Mouse (Mus musculus): ENCODE measurements at regions not wholly inside any gene's neighbourhood (a gene's known extent, or its start where the extent isn't known, plus 50 kb on each side); places are given as distances from the start of the nearest gene placed in this dataset.

DNA sequence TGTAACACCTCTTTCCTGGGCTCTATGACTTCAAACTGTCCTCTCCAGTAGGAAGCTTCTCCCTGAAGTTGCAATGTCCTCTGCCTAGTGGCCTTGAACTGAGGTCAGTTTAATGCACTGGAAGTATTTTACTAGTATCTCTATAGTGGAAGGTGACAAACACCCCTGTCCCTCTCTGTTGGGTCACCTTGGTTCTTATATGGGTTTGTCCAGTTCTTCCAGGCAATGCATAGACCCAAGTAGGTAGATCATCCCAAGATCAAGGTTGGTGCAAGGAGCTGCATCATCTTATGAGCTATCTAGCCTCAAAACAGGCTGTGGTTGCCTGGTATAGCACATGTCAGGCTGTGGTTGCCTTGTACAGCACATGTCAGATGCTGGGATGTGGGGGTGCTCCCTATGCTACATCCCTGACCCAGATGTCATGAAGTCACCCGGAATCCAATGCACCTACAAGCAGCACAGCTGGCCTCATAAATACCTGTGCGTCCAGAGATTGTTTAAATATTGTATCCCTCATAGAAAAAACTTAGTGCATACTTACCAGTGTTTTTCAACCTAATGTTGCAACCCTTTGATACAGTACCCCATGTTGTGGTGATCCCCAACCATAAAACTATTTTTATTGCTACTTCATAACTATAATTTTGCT lies 88.4 kb upstream of the Cpm start:
- TF ChIP-seq CTCF (conservative IDR thresholded peaks at IDR 0.05; ENCODE audit: insufficient read depth, insufficient read length, low read depth, low read length) (no peak), POLR2A (IDR thresholded peaks at IDR 0.05; ENCODE audit: low read depth, low read length) (no peak)

Measured in kidney, adult 2 months (tissue).